Mouse (Mus musculus): ENCODE measurements at regions not wholly inside any gene's neighbourhood (a gene's known extent, or its start where the extent isn't known, plus 50 kb on each side); places are given as distances from the start of the nearest gene placed in this dataset.

DNA sequence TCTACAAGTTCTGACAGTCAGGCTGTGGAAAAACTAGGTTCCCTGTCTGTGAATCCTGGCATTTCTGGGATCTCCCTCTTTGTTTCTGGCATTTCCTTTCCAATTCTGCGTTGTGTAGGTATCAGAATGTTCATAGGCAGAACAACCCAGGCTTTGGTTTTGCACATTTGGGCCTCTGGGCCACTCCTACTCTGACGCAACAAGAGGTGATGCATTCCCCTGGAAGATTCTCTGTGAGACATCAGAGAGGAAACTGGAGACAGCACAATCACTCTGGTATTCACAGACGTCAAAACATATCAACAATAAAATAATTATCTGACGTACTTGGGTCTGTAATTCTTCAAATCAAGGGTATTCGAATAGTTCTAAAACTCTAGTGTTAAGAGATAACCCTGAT, 2202.4 kb upstream of the Gm7489 start:
- no peak for DNase-seq (ENCODE audit: low spot score)
- intact Hi-C loops (cut with DNase I), result no loop called here

DNA sequence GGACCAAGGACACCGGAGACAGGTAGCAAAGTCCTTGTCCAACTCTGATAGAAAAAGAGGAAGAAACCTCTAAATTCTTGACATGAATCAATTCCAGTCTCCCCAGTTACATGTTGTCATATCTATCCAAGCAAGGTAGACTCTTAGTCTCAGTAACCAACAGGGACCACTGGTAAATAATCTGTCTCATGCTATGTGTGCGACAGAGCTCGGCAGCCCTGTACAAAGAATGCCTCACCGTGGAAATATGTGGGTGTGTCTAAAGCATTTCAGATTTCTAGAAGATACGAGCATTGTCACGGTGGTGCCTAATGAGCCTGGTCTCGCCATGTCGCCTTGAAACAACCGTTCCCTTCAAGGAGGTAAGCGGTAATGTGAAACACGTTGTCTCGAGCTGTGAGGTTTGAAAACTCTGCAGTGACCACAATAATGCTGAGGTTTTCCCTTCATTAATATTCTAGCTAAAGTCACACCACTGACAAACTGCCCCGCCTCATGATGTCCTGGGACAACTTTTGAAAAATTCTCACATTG, 2197.6 kb upstream of the Gm7489 start:
- intact Hi-C loops (cut with DNase I), result no loop called here
- no peak for DNase-seq (ENCODE audit: low spot score)

DNA sequence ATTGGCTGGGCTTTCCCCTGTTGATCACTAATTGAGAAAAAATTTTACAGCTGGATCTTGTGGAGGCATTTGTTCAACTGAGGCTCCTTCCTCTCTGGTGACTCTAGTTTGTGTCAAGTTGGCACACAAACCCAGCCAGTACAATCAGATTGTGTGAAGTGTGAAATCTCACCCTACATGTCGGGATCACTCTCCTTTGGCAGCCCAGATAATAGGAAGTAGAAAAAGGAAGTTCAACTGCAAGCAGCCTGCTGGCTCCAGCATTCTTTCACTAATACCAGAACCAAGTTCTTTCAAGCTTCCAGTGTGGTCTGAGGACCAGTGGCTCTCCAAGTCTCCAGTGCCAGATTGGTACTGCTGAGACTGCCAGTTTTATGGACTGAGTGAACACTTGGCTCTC, 2195.2 kb upstream of the Gm7489 start:
- intact Hi-C loops (cut with DNase I), result no loop called here
- DNase-seq (ENCODE audit: low spot score), result no peak

DNA sequence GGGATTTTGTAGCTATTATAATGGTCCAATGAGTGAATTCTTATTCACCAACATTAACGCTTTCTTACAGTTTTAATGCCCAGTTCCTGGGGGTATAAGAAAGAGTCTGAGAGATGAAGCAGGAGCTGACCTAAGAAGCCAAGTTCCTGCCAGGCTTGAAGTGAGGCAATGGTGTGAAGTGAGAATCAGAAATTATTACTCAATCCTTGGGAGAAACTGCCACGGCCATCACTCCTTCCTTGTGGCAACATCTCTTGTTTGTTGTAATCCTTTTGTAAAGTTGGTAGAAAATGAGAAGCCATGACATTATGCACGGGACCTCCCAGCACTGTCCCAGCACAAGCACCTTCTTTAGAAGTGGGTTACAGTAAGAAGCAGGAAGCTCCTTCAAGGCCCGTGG, 2192.0 kb upstream of the Gm7489 start:
- intact Hi-C loops (cut with DNase I), result loop anchor here (10.0 kb wide), 1 partner anchor 472 kb away; no protein-coding TSS in a partner anchor

DNA sequence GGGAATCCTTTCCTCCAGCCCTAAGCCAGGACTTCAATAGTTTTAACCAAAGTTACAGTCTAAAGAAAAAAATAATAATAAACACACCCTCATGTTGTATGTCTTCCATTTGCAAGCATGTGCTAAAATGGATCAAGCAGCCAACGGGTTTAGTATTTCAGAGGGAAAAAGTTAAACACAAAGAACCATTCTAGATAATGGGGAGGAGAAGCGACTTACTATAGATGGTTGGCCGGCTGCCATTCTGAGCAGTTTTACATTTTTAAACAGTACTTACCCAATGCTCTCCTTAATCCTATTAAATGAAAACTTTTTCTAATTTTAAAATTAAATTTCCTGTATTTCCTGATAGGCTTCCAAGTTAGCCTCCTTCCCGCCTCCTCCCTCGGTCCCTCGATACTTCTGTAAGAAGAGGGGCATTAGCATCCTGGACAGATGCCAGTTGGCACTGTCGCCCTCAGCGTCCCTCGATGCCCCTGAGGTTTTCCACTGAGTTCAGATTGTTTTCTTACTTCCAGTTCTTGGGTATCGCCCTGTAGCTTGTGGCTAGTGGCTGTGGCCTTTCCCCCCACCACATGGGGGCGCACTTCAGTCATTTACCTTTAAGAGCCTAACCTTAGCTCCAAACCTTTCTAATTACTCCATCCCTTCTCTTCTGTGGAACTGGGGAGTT, 2188.2 kb upstream of the Gm7489 start:
- peak; percentile 8 for DNase-seq (ENCODE audit: low spot score)
- intact Hi-C loops (cut with DNase I), result loop anchor here (1.0 to 10.0 kb wide), 4 partner anchors 101 to 468 kb away; no protein-coding TSS in a partner anchor

More for the DNA sequence above, 2192.0 kb upstream of the Gm7489 start:
- no peak for DNase-seq (ENCODE audit: low spot score)

DNA sequence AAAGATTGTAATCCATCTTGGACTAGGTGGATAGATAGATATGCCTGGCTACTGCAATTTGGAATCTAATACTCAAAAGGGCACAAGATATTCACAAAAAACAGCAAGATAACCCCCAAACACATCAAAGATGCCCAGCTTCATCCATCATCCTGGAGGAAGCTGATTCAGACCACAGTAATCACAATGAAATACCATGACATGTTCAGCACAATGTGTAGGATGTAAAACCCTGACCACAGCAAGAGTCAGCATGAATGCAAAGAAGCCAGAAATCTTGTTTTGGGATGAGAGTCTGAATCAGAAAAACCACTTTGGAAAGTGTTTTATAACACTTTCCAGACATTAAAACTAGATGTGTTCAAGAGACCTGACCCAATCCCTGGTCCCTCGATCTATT, 2180.5 kb upstream of the Gm7489 start:
- intact Hi-C loops (cut with DNase I), result no loop called here
- no peak for DNase-seq (ENCODE audit: low spot score)

DNA sequence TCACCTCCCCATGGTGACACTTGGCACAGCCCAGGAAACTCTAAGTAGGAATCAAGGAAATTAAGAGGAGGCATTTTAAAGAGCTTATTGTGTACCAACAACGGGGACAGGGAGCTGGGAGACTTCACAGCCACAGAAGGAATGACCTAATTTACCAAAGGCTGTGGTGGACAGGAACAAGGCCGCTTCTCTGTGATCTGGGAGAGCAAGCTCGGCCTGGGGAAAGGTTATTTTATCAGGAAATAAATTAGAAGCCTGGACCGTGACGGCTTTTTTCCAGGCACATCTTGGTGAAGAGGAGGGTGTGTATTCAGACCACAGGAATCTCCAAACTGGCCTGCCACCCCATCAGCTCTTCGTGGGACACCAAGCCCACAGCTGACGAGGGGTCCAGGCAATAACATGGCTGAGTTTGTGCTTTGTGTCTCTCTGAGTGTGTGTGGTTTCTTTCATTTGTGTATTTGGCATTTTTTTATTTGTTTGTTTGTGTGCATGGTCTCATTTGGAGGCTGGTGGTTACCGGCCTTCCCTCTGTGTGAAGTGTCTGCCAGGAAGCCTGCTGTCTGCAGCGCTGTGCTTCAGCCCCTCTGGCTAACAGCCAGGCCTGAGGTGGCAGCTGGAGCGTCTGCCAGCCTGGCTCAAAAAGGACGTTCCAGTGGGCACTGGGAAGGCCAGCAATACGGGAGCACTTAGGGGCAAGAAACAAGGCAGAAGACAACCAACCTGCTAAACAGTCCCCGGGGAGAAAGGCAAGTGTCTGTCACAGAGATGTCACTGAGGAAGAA, 2174.6 kb upstream of the Gm7489 start:
- DNase-seq (ENCODE audit: low spot score), result peak; percentile 42
- intact Hi-C loops (cut with DNase I), result no loop called here

DNA sequence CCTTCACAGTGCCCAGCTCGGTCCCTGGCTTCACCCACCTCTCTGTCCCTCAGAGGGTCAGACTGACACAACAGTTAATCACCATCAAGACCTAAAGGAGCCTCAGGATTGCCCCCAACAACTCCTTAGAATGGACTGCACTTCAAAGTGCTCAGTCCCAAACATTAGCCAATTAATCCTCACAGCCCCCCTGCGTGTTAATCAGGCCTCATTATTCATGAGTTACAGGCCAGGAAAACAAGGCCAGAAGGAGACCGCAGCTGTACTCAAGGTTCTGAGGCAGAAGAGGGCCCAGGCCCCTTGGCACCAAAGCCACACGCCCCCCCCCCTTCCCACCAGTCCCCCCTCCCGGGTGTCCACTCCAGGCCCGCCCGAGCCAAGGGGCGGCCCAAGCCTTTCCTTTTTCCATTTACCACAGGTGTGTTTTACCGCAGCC, 2163.8 kb upstream of the Gm7489 start:
- no peak for DNase-seq (ENCODE audit: low spot score)
- intact Hi-C loops (cut with DNase I), result no loop called here

DNA sequence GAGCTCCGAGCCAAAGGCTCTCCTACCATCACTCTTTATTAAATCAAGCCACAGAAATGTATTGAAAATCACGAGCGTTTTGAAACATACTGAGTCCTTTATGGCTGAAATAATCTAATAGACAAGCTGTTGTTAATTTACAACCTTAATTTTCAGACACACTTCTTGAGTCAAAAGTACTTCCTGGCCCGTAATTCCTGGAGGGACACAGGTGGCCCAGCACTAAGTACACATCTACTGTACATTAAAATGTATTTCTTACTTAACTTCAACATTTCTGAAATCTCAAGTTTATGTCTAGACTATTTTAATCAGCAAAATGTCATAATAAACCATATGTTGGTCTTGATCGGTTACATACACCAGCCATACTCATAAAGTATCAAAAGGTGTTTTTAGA, 2163.3 kb upstream of the Gm7489 start:
- no peak for DNase-seq (ENCODE audit: low spot score)
- intact Hi-C loops (cut with DNase I), result no loop called here

DNA sequence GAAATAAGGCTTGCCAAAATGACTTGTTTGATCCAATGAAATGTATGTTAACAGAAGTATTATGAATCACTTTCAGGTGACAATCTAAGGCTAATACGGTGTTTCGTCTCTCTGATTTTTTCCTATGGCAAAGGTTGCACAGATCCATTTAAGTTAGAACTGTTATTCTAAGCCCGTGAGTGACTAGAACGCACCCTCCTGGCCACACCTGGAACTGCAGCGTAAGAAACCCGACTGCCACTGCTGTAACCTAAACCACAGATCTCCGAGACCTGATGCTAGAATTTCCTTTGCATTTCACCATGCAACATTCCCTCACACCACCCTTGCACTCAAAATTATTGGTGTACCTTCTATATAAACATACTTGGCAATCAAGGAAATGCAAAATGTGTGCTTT, 2160.6 kb upstream of the Gm7489 start:
- intact Hi-C loops (cut with DNase I), result no loop called here
- DNase-seq (ENCODE audit: low spot score), result no peak

DNA sequence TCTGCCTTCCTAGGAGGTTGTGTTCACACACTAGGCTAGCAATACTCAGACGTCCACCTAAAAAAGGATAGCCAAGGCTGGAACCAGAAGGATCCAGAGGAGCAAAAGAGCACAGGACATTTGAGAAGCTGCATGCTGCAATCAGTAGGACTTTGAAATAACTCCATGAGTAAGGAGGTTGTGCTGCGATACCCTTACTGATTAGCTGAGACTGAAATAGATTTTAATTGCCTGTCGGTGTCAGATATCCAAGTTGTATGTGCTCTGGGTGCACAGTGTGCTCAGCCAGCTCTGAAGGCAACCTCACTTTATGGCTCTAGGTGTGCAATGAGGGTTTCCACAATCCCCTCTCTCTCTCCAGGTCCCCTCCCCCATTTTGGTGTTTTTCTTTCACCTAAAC, 2159.2 kb upstream of the Gm7489 start:
- no peak for DNase-seq (ENCODE audit: low spot score)
- intact Hi-C loops (cut with DNase I), result no loop called here

DNA sequence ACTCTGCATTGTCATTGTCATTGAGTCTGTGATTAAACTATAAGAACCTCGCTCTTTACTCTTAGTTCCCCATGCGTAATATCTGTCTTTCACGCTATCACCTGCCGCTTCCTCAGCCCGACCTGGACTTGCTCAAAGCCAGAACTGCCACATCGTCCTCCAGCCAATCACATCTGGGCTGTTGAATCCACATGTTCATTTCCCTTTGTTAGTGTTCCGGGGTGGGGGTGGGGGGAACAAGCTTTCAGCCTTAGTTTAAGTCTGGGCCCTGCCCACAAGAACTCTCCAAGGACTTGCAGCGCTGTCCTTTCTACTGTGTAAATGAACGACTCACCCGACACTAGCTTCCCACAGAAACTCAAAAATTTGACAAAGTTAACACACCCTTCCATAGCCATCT, 2154.6 kb upstream of the Gm7489 start:
- DNase-seq (ENCODE audit: low spot score), result no peak
- intact Hi-C loops (cut with DNase I), result no loop called here

DNA sequence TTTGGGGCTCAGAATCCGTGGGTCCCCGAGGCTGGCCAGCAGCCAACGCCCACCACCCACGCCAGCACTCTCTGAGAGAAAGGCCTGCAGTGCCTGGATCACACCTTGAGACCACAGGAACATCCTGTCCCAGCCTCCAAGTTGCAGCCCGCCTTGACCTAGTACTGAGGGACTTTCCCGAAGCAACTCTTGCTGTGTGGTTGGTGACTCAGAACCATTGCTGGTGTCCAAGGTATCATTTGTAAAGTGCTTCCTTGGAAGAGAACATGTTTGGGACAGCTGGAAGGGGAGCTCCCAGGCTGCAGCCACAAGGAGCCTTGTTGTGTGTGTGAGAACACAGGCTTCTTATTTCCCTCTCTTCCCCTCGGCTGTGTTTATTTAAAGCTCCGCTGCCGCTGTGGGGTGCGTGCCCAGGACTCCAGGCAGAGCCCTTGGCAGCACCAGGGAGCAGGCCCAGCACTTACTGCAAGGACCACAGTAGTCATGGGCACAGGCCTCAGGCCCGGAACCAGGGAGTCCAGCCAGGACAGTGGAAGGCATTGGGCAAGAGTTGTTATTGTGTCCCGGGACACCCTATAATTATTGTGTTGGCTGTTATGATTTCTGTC, 2153.8 kb upstream of the Gm7489 start:
- intact Hi-C loops (cut with DNase I), result no loop called here
- peak; percentile 19 for DNase-seq (ENCODE audit: low spot score)

DNA sequence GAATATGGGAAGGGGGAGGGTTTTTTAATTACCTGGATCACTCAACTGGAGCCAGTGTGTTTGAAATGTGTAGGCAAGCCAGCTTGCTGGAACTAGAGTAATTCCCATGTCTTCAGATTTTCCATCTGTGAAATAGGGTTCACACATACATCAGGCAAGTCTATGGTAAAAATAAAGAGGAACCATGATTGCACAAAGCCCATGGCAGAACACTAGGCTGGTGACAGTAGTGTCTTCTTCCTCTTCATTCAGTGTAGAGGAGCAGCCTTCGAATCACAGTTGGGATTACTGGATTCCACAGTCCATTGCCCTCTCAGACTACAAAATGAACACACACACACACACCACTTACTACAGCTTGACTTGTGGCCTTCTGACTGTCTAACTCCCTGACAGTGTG, 2150.5 kb upstream of the Gm7489 start:
- intact Hi-C loops (cut with DNase I), result no loop called here
- no peak for DNase-seq (ENCODE audit: low spot score)
